Mouse (Mus musculus): ENCODE measurements around the gene Pip5k1a.
"Not testable (repeated sequence)": the region's sequence is repeated elsewhere in the genome, so short reads cannot be mapped to it uniquely, and the experiment has no call there.

The Pip5k1a gene

GRCm38 (mm10) chr3:95042166-95042837, 64.4 kb downstream of the Pip5k1a start, which contains the start of gene Psmd4:
Gene Psmd4 (minus strand): TSS chr3:95042614.
- DNase-seq (ENCODE audit: low spot score in 2 of 2) = peak; percentile 98 to 99

- DNase-seq (ENCODE audit: low spot score in 2 of 2) = no peak
These were observed 65.1 kb downstream of the Pip5k1a start for GRCm38 (mm10) chr3:95041625-95042024.

GRCm38 (mm10) chr3:95029953-95030352, 76.8 kb downstream of the Pip5k1a start:
- DNase-seq (ENCODE audit: low spot score in 2 of 2) = no peak

GRCm38 (mm10) chr3:95029291-95029827, 77.4 kb downstream of the Pip5k1a start:
- not testable (repeated sequence) for DNase-seq (ENCODE audit: low spot score in 2 of 2)

GRCm38 (mm10) chr3:95028603-95029002, 78.1 kb downstream of the Pip5k1a start:
- DNase-seq (ENCODE audit: low spot score in 2 of 2) = no peak

GRCm38 (mm10) chr3:95027701-95028100, 79.0 kb downstream of the Pip5k1a start:
- DNase-seq (ENCODE audit: low spot score in 2 of 2) = peak; percentile 59

GRCm38 (mm10) chr3:95027057-95027645, 79.6 kb downstream of the Pip5k1a start:
- DNase-seq (ENCODE audit: low spot score in 2 of 2) = no peak

GRCm38 (mm10) chr3:95025202-95025601, 81.5 kb downstream of the Pip5k1a start:
- DNase-seq (ENCODE audit: low spot score in 2 of 2) = no peak

GRCm38 (mm10) chr3:95024551-95024950, 82.2 kb downstream of the Pip5k1a start:
- DNase-seq (ENCODE audit: low spot score in 2 of 2) = peak in 1 of 2 experiments; percentile 45

- DNase-seq (ENCODE audit: low spot score in 2 of 2) = not testable (repeated sequence)
These were observed 85.8 kb downstream of the Pip5k1a start for GRCm38 (mm10) chr3:95020956-95021355.

- no peak for DNase-seq (ENCODE audit: low spot score in 2 of 2)
These were observed 88.0 kb downstream of the Pip5k1a start for GRCm38 (mm10) chr3:95018741-95019140.

- no peak for DNase-seq (ENCODE audit: low spot score in 2 of 2)
These were observed 90.1 kb downstream of the Pip5k1a start for GRCm38 (mm10) chr3:95016532-95017056.

- peak; percentile 90 to 95 for DNase-seq (ENCODE audit: low spot score in 2 of 2)
These were observed 90.7 kb downstream of the Pip5k1a start for GRCm38 (mm10) chr3:95015891-95016531.

GRCm38 (mm10) chr3:95015337-95015872, 91.3 kb downstream of the Pip5k1a start, which contains the start of gene Zfp687:
Gene Zfp687 (minus strand): TSS chr3:95015448.
- DNase-seq (ENCODE audit: low spot score in 2 of 2) = peak; percentile 99

- no peak for DNase-seq (ENCODE audit: low spot score in 2 of 2)
These were observed 92.1 kb downstream of the Pip5k1a start for GRCm38 (mm10) chr3:95014428-95015151.

- DNase-seq (ENCODE audit: low spot score in 2 of 2) = no peak
These were observed 92.9 kb downstream of the Pip5k1a start for GRCm38 (mm10) chr3:95013699-95014427.

GRCm38 (mm10) chr3:95012982-95013381, 93.7 kb downstream of the Pip5k1a start:
- DNase-seq (ENCODE audit: low spot score in 2 of 2) = no peak

- no peak for DNase-seq (ENCODE audit: low spot score in 2 of 2)
These were observed 96.3 kb downstream of the Pip5k1a start for GRCm38 (mm10) chr3:95010396-95010795.

All from right cerebral cortex, postnatal 36 days (tissue).